Mouse (Mus musculus) granulocyte monocyte progenitor cell, adult 5-6 weeks (primary cell): ENCODE data around the gene Fgfr2. TPM values are rescaled to one million over a fixed set of nuclear protein-coding genes. Genes with fewer than 3 reads are reported as not detected.
A peak's percentile ranks its signal among the peaks of the same experiment; 100 is the strongest.

Experiments
- ATAC-seq: replicated peaks from 2 replicates; pipeline ENCODE4 v1.8.0; 2016; ENCODE audit warnings: mild to moderate bottlenecking, moderate TSS enrichment, inconsistent platforms; ENCODE audit not compliant: poor library complexity, severe bottlenecking
- total RNA-seq, 2 experiments: library from RNA; stranded (forward) in 1 of 2; stranded (reverse) in 1 of 2; fragments of 200-712, 200-1000 nt in 1 of 2; fragments of >200 nt in 1 of 2; fragmentation: Nextera tagmentation in 1 of 2; gene quantifications; 2 replicates each; pipeline ENCODE4 v1.2.3; 2014 to 2017

Fgfr2 gene
- total RNA-seq, 2 experiments from 2014 or later: not detected

DNA sequence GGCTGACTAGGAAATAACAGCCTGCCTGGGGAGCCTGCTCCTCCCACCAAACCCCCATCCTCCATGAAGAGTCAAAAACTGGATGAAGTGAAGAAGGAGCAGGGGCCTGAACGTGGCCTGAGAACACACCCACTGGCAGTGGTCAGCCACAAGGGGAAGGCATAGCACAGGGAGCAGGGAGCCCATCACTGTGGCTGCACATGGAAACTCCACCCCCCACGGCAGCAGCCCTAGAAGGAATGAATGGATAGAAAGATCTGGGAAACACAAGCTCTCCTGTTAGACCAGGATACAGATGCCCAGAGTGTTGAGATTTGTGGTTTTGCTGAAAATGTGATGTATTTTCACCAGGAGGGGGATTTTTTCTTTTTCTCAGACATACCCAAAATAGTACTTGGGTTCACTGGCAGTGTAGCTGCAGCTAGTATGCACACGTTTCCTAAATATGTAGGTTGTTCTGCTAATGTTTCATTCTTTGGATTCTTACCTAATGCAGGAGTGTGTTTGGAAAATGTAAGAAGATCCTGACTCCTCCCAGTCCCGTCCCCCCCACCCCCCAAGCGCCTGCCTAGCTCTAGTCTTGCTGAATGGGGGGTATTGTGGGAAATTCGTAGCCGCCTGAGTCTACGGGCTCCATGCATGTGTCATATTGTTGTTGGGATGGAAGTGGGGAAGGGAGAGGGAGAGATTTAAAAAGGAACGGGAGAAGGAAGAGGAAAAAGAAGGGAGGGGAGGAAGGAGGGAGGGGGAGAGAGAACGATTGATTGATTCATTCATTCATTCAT is 749.4 kb downstream of the Fgfr2 start:
- peak; percentile 37; the same call in 1 of the 2 replicates for ATAC-seq

GRCm38 (mm10) chr7:132372752-132373513 is 750.2 kb downstream of the Fgfr2 start:
- no peak for ATAC-seq

DNA sequence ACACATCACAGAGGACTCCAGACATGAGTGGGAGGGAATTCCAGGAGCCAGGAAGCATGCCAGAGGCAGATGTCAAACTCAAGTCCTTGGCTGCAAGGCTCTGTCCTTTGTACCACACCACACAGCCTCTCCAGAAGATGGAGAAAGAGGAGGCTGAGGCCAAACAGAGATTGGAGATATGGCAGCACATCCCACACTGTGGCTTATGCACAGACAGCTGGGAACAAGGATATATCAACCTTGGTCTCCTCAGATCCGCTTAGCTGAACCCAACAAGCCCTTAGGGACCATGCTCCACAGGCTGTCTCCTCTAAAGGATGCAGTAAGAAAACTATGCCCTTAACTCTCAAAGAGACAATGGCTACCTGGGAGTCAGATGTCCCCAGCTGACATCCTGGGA is 751.3 kb downstream of the Fgfr2 start:
- ATAC-seq: no peak

DNA sequence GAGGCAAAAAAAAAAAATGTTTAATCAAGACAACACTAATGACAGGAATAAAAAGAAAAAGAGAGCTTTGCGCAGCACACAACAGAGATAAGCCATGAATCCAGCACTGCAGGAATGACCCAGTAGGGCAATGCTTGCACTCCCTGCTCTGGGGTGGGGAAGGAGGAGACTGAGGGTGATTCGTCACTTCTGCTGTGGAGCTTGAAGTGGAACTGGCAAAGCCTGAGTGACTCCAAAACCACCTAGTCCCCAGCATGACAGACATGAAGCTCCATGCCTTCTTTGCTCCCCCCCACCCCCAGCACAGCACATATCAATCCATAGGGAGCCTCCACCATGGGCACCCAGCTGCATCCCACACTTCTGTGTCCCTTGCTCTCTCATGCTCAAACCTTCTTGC is 753.4 kb downstream of the Fgfr2 start:
- no peak for ATAC-seq

DNA sequence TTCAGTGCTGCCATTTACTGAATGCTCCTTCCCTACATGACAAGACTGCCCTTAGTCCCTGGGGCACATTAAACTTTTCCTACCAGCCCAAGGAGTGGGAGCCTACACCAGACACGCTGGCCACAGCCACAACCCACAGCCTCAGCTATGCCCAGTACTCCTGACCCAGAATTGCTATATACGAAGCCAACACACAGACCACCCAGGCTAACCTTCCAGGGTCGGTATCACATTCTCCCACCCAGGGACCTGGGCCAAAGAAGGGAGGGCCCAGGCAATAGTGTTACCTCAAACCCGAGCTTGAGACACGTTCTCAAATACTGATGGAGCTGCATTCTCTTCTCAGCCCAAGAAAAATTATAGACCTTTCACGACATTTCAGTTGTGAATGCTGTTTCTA is 754.3 kb downstream of the Fgfr2 start:
- no peak for ATAC-seq

DNA sequence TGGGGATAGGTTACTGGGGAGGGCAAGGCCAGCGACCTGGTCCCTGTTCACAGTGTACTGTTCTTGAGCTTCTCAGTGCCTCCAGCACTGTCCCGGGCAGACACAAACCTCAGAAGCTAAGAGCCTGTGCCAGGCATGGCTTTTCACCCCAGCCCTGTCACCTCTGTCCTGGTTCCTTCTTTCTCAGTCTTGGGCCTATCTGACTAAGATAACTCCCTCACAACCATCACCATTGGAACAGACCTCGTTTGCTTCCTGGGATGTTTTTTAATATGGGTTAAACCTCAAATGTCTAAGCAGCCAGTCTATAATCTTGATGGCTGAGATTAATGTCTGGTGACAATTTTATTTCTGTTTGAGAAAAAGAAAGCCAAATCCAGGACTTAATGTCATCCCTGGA is 755.8 kb downstream of the Fgfr2 start:
- no peak for ATAC-seq

- peak; percentile 84 for ATAC-seq
These were observed 757.3 kb downstream of the Fgfr2 start for GRCm38 (mm10) chr7:132365703-132366384.

- ATAC-seq: no peak
These were observed 758.0 kb downstream of the Fgfr2 start for GRCm38 (mm10) chr7:132365111-132365510.

DNA sequence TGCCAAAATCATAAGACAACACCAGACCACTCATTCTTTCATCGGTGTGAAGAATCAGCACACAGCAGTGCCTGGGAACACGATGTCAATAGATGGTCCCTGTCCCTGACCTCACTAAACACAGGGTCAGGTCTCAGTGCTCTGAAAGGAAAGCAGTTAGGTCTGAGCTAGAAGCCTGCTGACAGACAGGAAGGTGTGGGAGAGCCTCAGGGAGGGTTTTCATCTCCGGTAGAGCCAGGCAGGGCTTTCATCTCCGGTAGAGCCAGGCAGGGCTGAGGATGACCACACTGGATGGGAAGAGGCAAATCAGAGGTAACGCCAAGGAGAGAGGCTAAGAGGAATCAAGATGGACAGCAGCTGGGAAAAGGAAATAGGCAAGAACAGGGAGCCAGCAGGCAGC is 758.6 kb downstream of the Fgfr2 start:
- ATAC-seq: no peak

DNA sequence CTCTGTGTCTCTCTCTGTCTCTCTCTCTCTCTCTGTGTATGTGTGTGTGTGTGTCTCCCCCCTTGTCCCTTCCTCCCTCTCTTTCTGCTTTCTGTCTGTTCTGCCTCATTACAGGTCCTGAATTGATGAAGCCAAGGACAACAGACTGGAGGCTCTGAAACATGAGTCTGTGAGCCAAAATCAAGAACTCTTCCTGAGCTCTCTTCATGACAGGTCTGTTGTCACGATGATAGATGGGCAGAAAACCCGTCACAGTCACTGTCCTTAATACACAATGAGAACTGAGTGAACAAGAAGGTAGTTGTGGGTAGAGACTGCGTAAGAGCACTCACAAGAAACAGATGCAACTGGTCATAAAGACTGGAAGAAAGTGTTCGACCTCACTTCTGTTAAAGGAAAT is 762.8 kb downstream of the Fgfr2 start:
- peak; percentile 24 for ATAC-seq

DNA sequence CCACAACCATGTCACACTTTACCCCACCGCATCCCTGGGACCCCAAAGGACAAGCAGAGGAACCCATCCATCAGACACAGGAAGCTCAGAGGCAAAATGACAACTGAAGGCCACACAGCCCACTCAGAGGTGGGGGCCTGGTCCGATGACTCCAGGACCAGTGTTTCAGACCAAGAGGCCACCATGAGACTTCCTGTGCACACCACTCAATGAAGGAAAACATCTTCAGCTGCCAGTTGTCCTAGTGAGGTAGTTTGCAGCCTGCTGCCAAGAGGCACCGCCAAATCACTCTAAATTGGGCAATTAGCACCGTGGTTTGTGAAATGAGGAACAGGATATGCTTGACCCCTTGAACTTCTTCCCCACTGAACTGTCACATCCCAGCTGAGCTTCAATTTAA is 764.4 kb downstream of the Fgfr2 start:
- ATAC-seq: peak; percentile 90

GRCm38 (mm10) chr7:132358250-132358649 is 764.9 kb downstream of the Fgfr2 start:
- no peak for ATAC-seq

- no peak for ATAC-seq
These were observed 765.3 kb downstream of the Fgfr2 start for GRCm38 (mm10) chr7:132357841-132358237.

DNA sequence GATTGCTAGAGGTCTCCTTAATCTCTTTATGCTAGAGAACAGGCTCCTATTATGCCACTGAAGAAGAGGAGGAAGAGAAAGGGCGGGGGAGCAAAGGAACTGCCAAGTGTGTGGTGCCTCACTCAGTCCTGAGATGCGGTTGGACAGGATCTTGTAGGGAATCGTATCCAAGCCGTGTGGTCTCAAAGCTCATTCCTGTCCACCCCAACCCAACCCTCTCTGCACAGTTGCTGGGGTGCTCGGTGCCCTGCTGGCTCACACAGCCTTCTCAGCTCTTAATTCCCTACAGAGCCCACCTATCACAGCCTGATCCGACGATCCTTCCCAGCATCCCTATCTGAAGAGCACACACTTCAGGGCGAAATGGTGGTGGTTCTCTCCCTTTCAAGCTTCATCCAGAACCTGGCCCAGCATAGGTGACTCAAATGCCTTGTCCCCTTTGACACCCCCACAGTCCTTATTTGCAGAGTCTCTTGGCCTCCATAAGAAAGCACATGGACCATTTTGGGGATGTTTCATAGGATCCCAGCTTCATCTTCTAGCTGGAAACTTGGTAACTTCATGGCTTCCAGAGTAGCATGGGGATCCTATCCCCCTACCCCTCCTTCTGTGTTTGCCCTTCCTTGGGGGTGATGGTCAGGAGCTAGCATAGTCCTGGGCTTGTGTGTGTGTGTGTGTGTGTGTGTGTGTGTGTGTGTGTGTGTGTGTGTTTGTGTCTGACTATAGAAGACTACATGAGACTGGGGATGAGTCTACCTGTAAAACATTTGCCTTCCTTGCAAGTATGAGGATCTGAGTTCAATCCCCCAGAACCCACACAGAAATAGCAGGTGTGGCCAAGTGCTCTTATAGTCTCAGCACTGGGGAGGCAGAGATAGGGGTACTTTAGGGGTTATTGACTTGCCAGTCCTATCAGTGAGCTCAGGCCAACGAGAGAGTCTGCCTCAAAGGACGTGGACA is 766.0 kb downstream of the Fgfr2 start:
- no peak for ATAC-seq

DNA sequence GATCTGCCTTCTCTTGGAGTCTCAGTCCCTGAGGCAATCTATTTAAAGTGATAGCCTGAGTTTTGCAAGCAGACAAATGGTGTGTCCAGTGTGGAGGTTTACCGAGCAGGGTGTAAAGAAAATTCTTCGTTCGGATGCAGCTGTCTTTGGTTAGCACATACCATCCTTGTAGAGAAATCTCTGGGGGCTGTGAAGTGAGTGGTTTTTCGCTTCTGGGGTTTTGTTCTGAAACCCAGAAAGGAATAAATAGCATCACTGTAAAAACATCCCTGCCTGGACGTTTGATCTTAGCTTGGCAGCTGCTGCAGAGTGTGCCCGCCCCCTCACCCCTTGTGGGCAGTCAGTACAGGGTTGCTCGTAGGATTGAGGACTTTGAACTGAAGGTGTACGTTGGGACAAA is 767.0 kb downstream of the Fgfr2 start:
- ATAC-seq: no peak

DNA sequence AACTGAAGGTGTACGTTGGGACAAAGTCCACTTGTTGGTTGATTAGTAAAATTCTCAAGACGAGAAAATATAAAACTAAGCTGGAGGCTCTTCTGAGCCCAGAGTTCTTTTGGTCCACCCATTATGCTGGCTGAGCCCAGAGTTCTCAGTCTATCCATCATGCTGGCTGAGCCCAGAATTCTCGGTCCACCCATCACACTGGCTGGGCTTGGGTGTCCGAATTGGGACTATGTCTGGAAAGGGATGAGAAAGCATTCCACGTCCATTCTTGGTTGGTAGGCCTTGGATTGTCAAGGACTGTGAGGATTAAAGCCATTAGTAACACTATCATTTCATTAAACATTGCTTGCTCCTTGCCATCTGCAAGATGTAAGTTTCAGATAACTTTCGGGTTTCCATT is 767.4 kb downstream of the Fgfr2 start:
- ATAC-seq: no peak

GRCm38 (mm10) chr7:132349075-132349572 is 774.0 kb downstream of the Fgfr2 start:
- no peak for ATAC-seq

DNA sequence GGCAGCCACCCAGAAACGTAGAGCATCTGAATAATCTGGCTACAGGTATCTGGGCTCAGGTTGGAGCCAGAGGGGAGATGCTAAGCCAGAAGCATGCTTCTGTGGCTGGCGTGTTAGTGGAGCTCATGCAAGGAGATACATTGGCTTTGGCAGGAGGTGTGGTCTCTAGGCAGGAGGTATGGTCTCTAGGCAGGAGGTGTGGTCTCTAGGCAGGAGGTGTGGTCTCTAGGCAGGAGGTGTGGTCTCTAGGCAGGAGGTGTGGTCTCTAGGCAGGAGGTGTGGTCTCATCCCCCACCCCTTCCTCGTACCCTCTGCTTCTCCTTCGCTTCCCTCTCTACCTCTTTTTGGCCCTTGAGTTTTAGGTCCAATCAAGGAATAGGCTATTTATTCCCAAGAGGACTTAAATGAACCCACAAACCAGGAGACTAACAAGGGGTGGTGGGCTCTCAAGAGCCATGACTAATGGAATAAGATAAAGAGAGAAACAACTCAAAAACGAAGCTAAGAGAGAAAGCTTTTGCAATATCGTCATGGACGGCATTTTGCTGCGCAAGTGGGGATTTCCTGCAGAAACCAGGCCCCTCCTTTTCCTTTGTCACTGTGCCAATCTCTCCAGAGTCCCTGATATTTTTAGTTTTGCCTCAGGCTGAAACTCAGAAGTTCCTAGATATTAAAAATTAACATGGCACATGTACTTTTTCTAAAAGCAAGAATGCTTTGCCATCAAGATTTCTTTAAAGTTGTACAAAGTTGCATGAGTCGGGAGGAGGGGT is 775.7 kb downstream of the Fgfr2 start:
- ATAC-seq: peak; percentile 94

GRCm38 (mm10) chr7:132345526-132346070 is 777.6 kb downstream of the Fgfr2 start:
- no peak for ATAC-seq
